Mouse (Mus musculus): Measurements from ENCODE around the gene Oas3. TPM values are rescaled to one million over a fixed set of nuclear protein-coding genes. Genes with fewer than 3 reads are reported as not detected.
"Not testable (repeated sequence)": the region's sequence is repeated elsewhere in the genome, so short reads cannot be mapped to it uniquely, and the experiment has no call there.

Gene Oas3
- 0.18 and 0.20 TPM in 2 replicates for polyA plus RNA-seq (2015; fragmentation: Nextera tagmentation; extraction: Ambion mirVana)

- no peaks in the 10 kb centered on the region for H3K9me3 ChIP-seq
- no peak within 1 kb of the TSS for H3K4me3 ChIP-seq
- ATAC-seq (ENCODE audit: low FRiP score, low read depth) = no peak
- no peak within 1 kb of the TSS for H3K4me2 ChIP-seq (replicated peaks)
- H3K4me1 ChIP-seq = peaks cover 4% of the 10 kb centered on the region; the same call in 1 of the 2 replicates
- no peaks in the 10 kb centered on the region for H3K36me3 ChIP-seq
- 0 out of 2 replicates have a peak, but pooled peaks cover 4% of the 10 kb centered on the region for H3K27me3 ChIP-seq
- 76% methylated on average over 9 of the region's 9 CpGs for WGBS
- H3K9ac ChIP-seq = no peak within 1 kb of the TSS
- H3K27ac ChIP-seq = no peak within 1 kb of the TSS
These were observed at the start of gene Oas3 for GRCm38 (mm10) chr5:120777478-120777877. Gene Oas3 (minus strand): TSS chr5:120777661.

GRCm38 (mm10) chr5:120818999-120819398, 41.5 kb upstream of the Oas3 start:
- Histone ChIP-seq H3K27me3 (no peaks in the 10 kb centered on the region), H3K9ac (no peak overlapping the region), H3K36me3 (no peaks in the 10 kb centered on the region), H3K4me3 (no peak overlapping the region), H3K4me1 (no peaks in the 10 kb centered on the region), H3K27ac (no peak overlapping the region), H3K9me3 (peaks cover 13% of the 10 kb centered on the region), H3K4me2 (replicated peaks) (no peak overlapping the region)
- no peak for ATAC-seq (ENCODE audit: low FRiP score, low read depth)

- H3K27me3 ChIP-seq = no peaks in the 10 kb centered on the region
- peaks cover 13% of the 10 kb centered on the region for H3K9me3 ChIP-seq
- H3K4me2 ChIP-seq (replicated peaks) = no peak overlapping the region
- whole genome bisulfite sequencing = 66% methylated on average over 3 of the region's 3 CpGs
- peaks cover 14% of the 10 kb centered on the region for H3K4me1 ChIP-seq
- no peak overlapping the region for H3K4me3 ChIP-seq
- H3K27ac ChIP-seq = no peak overlapping the region
- no peak overlapping the region for H3K9ac ChIP-seq
- H3K36me3 ChIP-seq = no peaks in the 10 kb centered on the region
- no peak for ATAC-seq (ENCODE audit: low FRiP score, low read depth)
These were observed 38.5 kb upstream of the Oas3 start for GRCm38 (mm10) chr5:120815949-120816348.

- H3K4me2 ChIP-seq (replicated peaks) = peak overlapping the region; percentile 62
- no peaks in the 10 kb centered on the region for H3K9me3 ChIP-seq
- H3K4me1 ChIP-seq = peaks cover 14% of the 10 kb centered on the region
- peak overlapping the region; percentile 39 for H3K4me3 ChIP-seq
- no peaks in the 10 kb centered on the region for H3K36me3 ChIP-seq
- H3K9ac ChIP-seq = peak overlapping the region; percentile 54; the same call in 1 of the 2 replicates
- ATAC-seq (ENCODE audit: low FRiP score, low read depth) = no peak
- 81% methylated on average over 6 of the region's 6 CpGs for WGBS
- no peak overlapping the region for H3K27ac ChIP-seq
- H3K27me3 ChIP-seq = no peaks in the 10 kb centered on the region
These were observed 35.6 kb upstream of the Oas3 start for GRCm38 (mm10) chr5:120813023-120813422.

GRCm38 (mm10) chr5:120811951-120812819, 34.7 kb upstream of the Oas3 start, which contains the start of gene Oas1c:
Gene Oas1c (minus strand): TSS chr5:120812514.
- Histone ChIP-seq H3K9ac (peak within 1 kb of the TSS; percentile 54), H3K36me3 (no peaks in the 10 kb centered on the region), H3K4me1 (peaks cover 14% of the 10 kb centered on the region), H3K4me3 (peak within 1 kb of the TSS; percentile 39), H3K9me3 (no peaks in the 10 kb centered on the region), H3K4me2 (replicated peaks) (peak within 1 kb of the TSS; percentile 62), H3K27ac (peak within 1 kb of the TSS; percentile 87), H3K27me3 (no peaks in the 10 kb centered on the region)
- peak; percentile 90 for ATAC-seq (ENCODE audit: low FRiP score, low read depth)
- WGBS = 6% methylated on average over 18 of the region's 18 CpGs

- no peak overlapping the region for H3K4me3 ChIP-seq
- H3K36me3 ChIP-seq = no peaks in the 10 kb centered on the region
- peaks cover 5% of the 10 kb centered on the region; the same call in 1 of the 2 replicates for H3K9me3 ChIP-seq
- H3K27ac ChIP-seq = no peak overlapping the region
- H3K4me1 ChIP-seq = peaks cover 14% of the 10 kb centered on the region
- H3K9ac ChIP-seq = no peak overlapping the region
- H3K4me2 ChIP-seq (replicated peaks) = no peak overlapping the region
- WGBS = 41% methylated on average over 6 of the region's 6 CpGs
- no peak for ATAC-seq (ENCODE audit: low FRiP score, low read depth)
- no peaks in the 10 kb centered on the region for H3K27me3 ChIP-seq
These were observed 31.7 kb upstream of the Oas3 start for GRCm38 (mm10) chr5:120809171-120809570.

GRCm38 (mm10) chr5:120806458-120806857, 29.0 kb upstream of the Oas3 start:
- ATAC-seq (ENCODE audit: low FRiP score, low read depth) = no peak
- Histone ChIP-seq H3K27me3 (no peaks in the 10 kb centered on the region; the same call in 1 of the 2 replicates), H3K36me3 (no peaks in the 10 kb centered on the region), H3K27ac (no peak overlapping the region), H3K4me3 (no peak overlapping the region), H3K9ac (no peak overlapping the region), H3K9me3 (peaks cover 5% of the 10 kb centered on the region; the same call in 1 of the 2 replicates), H3K4me2 (replicated peaks) (no peak overlapping the region), H3K4me1 (peaks cover under 1% of the 10 kb centered on the region; the same call in 1 of the 2 replicates)
- WGBS = 100% methylated on average over 1 of the region's 1 CpGs

- no peaks in the 10 kb centered on the region for H3K4me1 ChIP-seq
- no peak overlapping the region for H3K4me2 ChIP-seq (replicated peaks)
- ATAC-seq (ENCODE audit: low FRiP score, low read depth) = no peak
- 69% methylated on average over 2 of the region's 2 CpGs for WGBS
- peaks cover 5% of the 10 kb centered on the region; the same call in 1 of the 2 replicates for H3K9me3 ChIP-seq
- peaks cover 4% of the 10 kb centered on the region; the same call in 1 of the 2 replicates for H3K27me3 ChIP-seq
- H3K36me3 ChIP-seq = no peaks in the 10 kb centered on the region
- no peak overlapping the region for H3K4me3 ChIP-seq
- no peak overlapping the region for H3K27ac ChIP-seq
- no peak overlapping the region for H3K9ac ChIP-seq
These were observed 26.1 kb upstream of the Oas3 start for GRCm38 (mm10) chr5:120803596-120803995.

- not testable (repeated sequence) for H3K4me1 ChIP-seq, H3K9me3 ChIP-seq
- 56% methylated on average over 2 of the region's 2 CpGs for WGBS
These were observed 21.5 kb upstream of the Oas3 start for GRCm38 (mm10) chr5:120798943-120799342.

GRCm38 (mm10) chr5:120798147-120798546, 20.7 kb upstream of the Oas3 start:
- not testable (repeated sequence) for H3K9me3 ChIP-seq; H3K27me3 ChIP-seq; H3K4me3 ChIP-seq; H3K4me2 ChIP-seq (replicated peaks); H3K4me1 ChIP-seq; ATAC-seq (ENCODE audit: low FRiP score, low read depth); H3K27ac ChIP-seq; H3K9ac ChIP-seq; H3K36me3 ChIP-seq
- WGBS = 80% methylated on average over 5 of the region's 5 CpGs

More at GRCm38 (mm10) chr5:120798943-120799342, 21.5 kb upstream of the Oas3 start:
- not testable (repeated sequence) for ATAC-seq (ENCODE audit: low FRiP score, low read depth); H3K27ac ChIP-seq; H3K27me3 ChIP-seq; H3K9ac ChIP-seq; H3K36me3 ChIP-seq; H3K4me3 ChIP-seq; H3K4me2 ChIP-seq (replicated peaks)

GRCm38 (mm10) chr5:120795480-120796034, 18.1 kb upstream of the Oas3 start, which contains the start of gene Oas1e:
Gene Oas1e (minus strand): TSS chr5:120795530.
- not testable (repeated sequence) for H3K4me3 ChIP-seq; ATAC-seq (ENCODE audit: low FRiP score, low read depth); H3K4me2 ChIP-seq (replicated peaks); H3K9me3 ChIP-seq; H3K4me1 ChIP-seq; H3K36me3 ChIP-seq; H3K9ac ChIP-seq; H3K27me3 ChIP-seq; H3K27ac ChIP-seq
- 67% methylated on average over 9 of the region's 9 CpGs for WGBS

- no peaks in the 10 kb centered on the region for H3K36me3 ChIP-seq
- no peak overlapping the region for H3K4me2 ChIP-seq (replicated peaks)
- H3K27me3 ChIP-seq = peaks cover 15% of the 10 kb centered on the region
- WGBS = 23% methylated on average over 2 of the region's 2 CpGs
- no peak for ATAC-seq (ENCODE audit: low FRiP score, low read depth)
- H3K27ac ChIP-seq = no peak overlapping the region
- no peak overlapping the region for H3K4me3 ChIP-seq
- no peaks in the 10 kb centered on the region for H3K9me3 ChIP-seq
- H3K9ac ChIP-seq = no peak overlapping the region
- no peaks in the 10 kb centered on the region for H3K4me1 ChIP-seq
These were observed 15.6 kb upstream of the Oas3 start for GRCm38 (mm10) chr5:120793043-120793442.
